ENCODE assay signal across 26 mouse cellular contexts in genomic region chr6:52322721-52323215, GRCm38 (mm10). TPM values are rescaled to one million over a fixed set of nuclear protein-coding genes. Genes with fewer than 3 reads are reported as not detected.
DNase-seq lines count a peak whose midpoint lies in the region; ATAC-seq lines count a peak whose summit lies in the region.
"Had no signal": no experiment of that assay in that cellular context is flagged by ENCODE, and none has a peak within 500 bp of the region (broad histone marks: within the 10 kb centered on the region; RNA-seq: fewer than 3 reads in every experiment).

No protein-coding gene starts in this region.

- no peak overlapping the region for H3K4me3 ChIP-seq in forebrain, embryonic 10.5 days
- no peak overlapping the region for H3K4me3 ChIP-seq in forebrain, embryonic 12.5 days (replicated peaks)
- H3K4me3 ChIP-seq in kidney, embryonic 15.5 days (replicated peaks), result no peak overlapping the region
- H3K4me3 ChIP-seq in neural tube, embryonic 11.5 days (ENCODE audit: low read depth, low read length), result no peak overlapping the region
- H3K4me3 ChIP-seq: gastrocnemius, adult 2 months; hindbrain, embryonic 15.5 days; stomach, embryonic 15.5 days had no signal

- H3K36me3 ChIP-seq in forebrain, embryonic 10.5 days (replicated peaks), result no peaks in the 10 kb centered on the region
- H3K36me3 ChIP-seq in forebrain, embryonic 12.5 days (replicated peaks), result no peaks in the 10 kb centered on the region
- H3K36me3 ChIP-seq in kidney, embryonic 15.5 days, result no peaks in the 10 kb centered on the region
- no peaks in the 10 kb centered on the region for H3K36me3 ChIP-seq in neural tube, embryonic 11.5 days (ENCODE audit: control insufficient read depth, insufficient read depth, low read length)
- H3K36me3 ChIP-seq: hindbrain, embryonic 15.5 days; stomach, embryonic 15.5 days had no signal

- no peak overlapping the region for H3K27ac ChIP-seq in forebrain, embryonic 10.5 days
- H3K27ac ChIP-seq in forebrain, embryonic 12.5 days, result no peak overlapping the region
- no peak overlapping the region for H3K27ac ChIP-seq in kidney, embryonic 15.5 days
- no peak overlapping the region for H3K27ac ChIP-seq in neural tube, embryonic 11.5 days (ENCODE audit: low read depth, low read length)
- H3K27ac ChIP-seq: gastrocnemius, adult 2 months; hindbrain, embryonic 15.5 days; stomach, embryonic 15.5 days had no signal

- no peak overlapping the region for H3K4me2 ChIP-seq in forebrain, embryonic 12.5 days
- 0 out of 2 replicates have a peak overlapping the region, but pooled peaks have one; percentile 2 for H3K4me2 ChIP-seq in kidney, embryonic 15.5 days
- H3K4me2 ChIP-seq in neural tube, embryonic 11.5 days (ENCODE audit: low read depth), result 0 out of 2 replicates have a peak overlapping the region, but pooled peaks have one; percentile 21
- H3K4me2 ChIP-seq: hindbrain, embryonic 15.5 days; stomach, embryonic 15.5 days had no signal

- DNase-seq in forebrain, embryonic 10.5 days (ENCODE audit: extremely low spot score, low spot score), result peak; percentile 49
- DNase-seq in kidney, postnatal 4 days, result no peak
- DNase-seq in embryo, embryonic 9.5 days (ENCODE audit: extremely low spot score), result peak; percentile 42
- peak; percentile 33 for DNase-seq in neural tube, embryonic 11.5 days (ENCODE audit: low spot score)
- DNase-seq in adrenal gland, postnatal 36 days, result no peak
- DNase-seq in adrenal gland, adult 8-10 months, result no peak
- DNase-seq: adrenal gland, postnatal 10 days; cerebellum, adult 8-10 months; forebrain, postnatal 0 days; gastrocnemius, adult 2 months; kidney, adult 2 months; kidney, postnatal 25 days; thymus, adult 2 months had no signal

- WGBS in forebrain, embryonic 10.5 days, result under 1% methylated on average over 16 of the region's 16 CpGs
- under 1% methylated on average over 16 of the region's 16 CpGs for WGBS in forebrain, embryonic 12.5 days
- 3% methylated on average over 16 of the region's 16 CpGs for WGBS in kidney, embryonic 15.5 days
- WGBS in neural tube, embryonic 11.5 days, result 2% methylated on average over 16 of the region's 16 CpGs

- no peak overlapping the region for H3K9ac ChIP-seq in forebrain, embryonic 12.5 days
- H3K9ac ChIP-seq in kidney, embryonic 15.5 days, result no peak overlapping the region
- no peak overlapping the region for H3K9ac ChIP-seq in neural tube, embryonic 11.5 days (ENCODE audit: low read length)
- H3K9ac ChIP-seq: forebrain, postnatal 0 days; hindbrain, embryonic 15.5 days; stomach, embryonic 15.5 days had no signal

- ATAC-seq in forebrain, embryonic 12.5 days (ENCODE audit: low FRiP score), result no peak
- ATAC-seq in kidney, embryonic 15.5 days (replicated peaks; ENCODE audit: low FRiP score), result no peak
- ATAC-seq in neural tube, embryonic 11.5 days (ENCODE audit: insufficient read depth, low FRiP score, low TSS enrichment), result no peak
- ATAC-seq: forebrain, postnatal 0 days had no signal

- peaks cover 98% of the 10 kb centered on the region for H3K27me3 ChIP-seq in forebrain, embryonic 10.5 days (ENCODE audit: poor library complexity, severe bottlenecking)
- H3K27me3 ChIP-seq in forebrain, embryonic 12.5 days, result peaks cover 93% of the 10 kb centered on the region
- H3K27me3 ChIP-seq in kidney, embryonic 15.5 days, result peaks cover 80% of the 10 kb centered on the region
- H3K27me3 ChIP-seq in neural tube, embryonic 11.5 days (ENCODE audit: control insufficient read depth, insufficient read depth, low read length), result peaks cover 68% of the 10 kb centered on the region
- H3K27me3 ChIP-seq: CH12.LX had no signal

- H3K9me3 ChIP-seq in forebrain, embryonic 10.5 days, result no peaks in the 10 kb centered on the region
- H3K9me3 ChIP-seq in forebrain, embryonic 12.5 days, result no peaks in the 10 kb centered on the region
- no peaks in the 10 kb centered on the region for H3K9me3 ChIP-seq in kidney, embryonic 15.5 days (replicated peaks)
- no peaks in the 10 kb centered on the region for H3K9me3 ChIP-seq in neural tube, embryonic 11.5 days (ENCODE audit: control insufficient read depth, low read length)
- H3K9me3 ChIP-seq: hindbrain, embryonic 15.5 days; stomach, embryonic 15.5 days had no signal

- peaks cover 11% of the 10 kb centered on the region for H3K4me1 ChIP-seq in forebrain, embryonic 10.5 days
- 0 out of 2 replicates have a peak, but pooled peaks cover 7% of the 10 kb centered on the region for H3K4me1 ChIP-seq in forebrain, embryonic 12.5 days
- H3K4me1 ChIP-seq in kidney, embryonic 15.5 days, result peaks cover 8% of the 10 kb centered on the region; the same call in 1 of the 2 replicates
- H3K4me1 ChIP-seq in neural tube, embryonic 11.5 days (ENCODE audit: control insufficient read depth, insufficient read depth, low read length), result peaks cover 7% of the 10 kb centered on the region
- H3K4me1 ChIP-seq: hindbrain, embryonic 15.5 days; stomach, embryonic 15.5 days had no signal

RNA-seq across cellular contexts. Expression of gene Evx1, which starts 9.5 kb away (rescaled TPM):
- not detected in 2 replicates for polyA plus RNA-seq in forebrain, embryonic 10.5 days (2016; fragmentation: Nextera tagmentation; extraction: Ambion mirVana)
- polyA plus RNA-seq in forebrain, embryonic 12.5 days (2016; fragmentation: Nextera tagmentation; extraction: Ambion mirVana), result not detected in 2 replicates
- polyA plus RNA-seq in kidney, embryonic 15.5 days (2015; fragmentation: Nextera tagmentation; extraction: Ambion mirVana), result 0.14 TPM in 1 of 2 replicates, not detected in the other
- polyA plus RNA-seq in neural tube, embryonic 11.5 days (2014; fragmentation: Nextera tagmentation; extraction: Ambion mirVana), result 1.9 TPM in 2 replicates
- total RNA-seq in adrenal gland, postnatal 36 days (2021), result not detected
- not detected for total RNA-seq in adrenal gland, adult 8-10 months (2022)
- total RNA-seq: adrenal gland, postnatal 10 days; CH12.LX; forebrain, postnatal 0 days; gastrocnemius, adult 2 months; granulocyte monocyte progenitor cell, adult 5-6 weeks; layer of hippocampus, postnatal 10 days; liver, adult 2 months; megakaryocyte progenitor cell, adult 5-6 weeks had no signal
- polyA plus RNA-seq: cortical plate, adult 2 months; forebrain, postnatal 0 days; heart, embryonic 16.5 days; kidney, adult 2 months; liver, adult 2 months; lung, embryonic 16.5 days; spleen, adult 2 months; stomach, embryonic 15.5 days; thymus, adult 2 months had no signal

Comparison
In these comparisons a context has a peak if more than half of its experiments do, and no peak if none do; other contexts are left out.
1. DNase-seq: peak in forebrain, embryonic 10.5 days (single experiment), embryo, embryonic 9.5 days (single experiment) and neural tube, embryonic 11.5 days (single experiment); none in kidney, postnatal 4 days (0 of 2), adrenal gland, postnatal 36 days (0 of 2) and adrenal gland, adult 8-10 months (single experiment).